Comparison of ENCODE assay signal across 22 mouse cellular contexts in the genomic region with DNA sequence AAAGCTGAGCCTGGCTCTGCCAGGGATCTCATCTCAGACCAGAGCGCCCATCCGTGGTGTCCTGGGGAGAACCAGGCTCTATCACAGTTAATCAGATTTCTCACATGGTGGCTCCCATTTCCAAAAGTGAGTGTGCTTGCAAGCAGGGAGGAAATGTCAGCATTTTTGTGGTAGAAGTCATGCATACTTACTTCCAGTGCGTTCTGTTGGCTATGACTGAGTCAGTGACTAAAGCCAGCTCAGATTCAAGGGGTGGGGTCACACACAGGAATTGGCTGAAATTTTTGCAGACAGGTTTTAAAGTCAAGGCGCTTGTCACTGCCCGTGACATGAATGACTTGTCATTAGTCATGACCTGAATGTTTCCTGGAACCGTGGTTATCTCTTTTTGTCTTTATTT. TPM values are rescaled to one million over a fixed set of nuclear protein-coding genes. Genes with fewer than 3 reads are reported as not detected.
DNase-seq lines count a peak whose midpoint lies in the region; ATAC-seq and TF ChIP-seq lines count a peak whose summit lies in the region.
"Had no signal": no experiment of that assay in that cellular context is flagged by ENCODE, and none has a peak within 500 bp of the region (broad histone marks: within the 10 kb centered on the region; RNA-seq: fewer than 3 reads in every experiment).

No protein-coding gene starts in this region.

- no peak overlapping the region for H3K9ac ChIP-seq in kidney, postnatal 0 days (ENCODE audit: low read depth, low read length)
- H3K9ac ChIP-seq: liver, postnatal 0 days; neural tube, embryonic 13.5 days; stomach, embryonic 15.5 days had no signal

- no peak overlapping the region for H3K4me2 ChIP-seq in kidney, postnatal 0 days (ENCODE audit: low read length)
- H3K4me2 ChIP-seq: neural tube, embryonic 13.5 days; stomach, embryonic 15.5 days had no signal

- no peak overlapping the region for H3K4me3 ChIP-seq in kidney, postnatal 0 days (replicated peaks; ENCODE audit: low read depth, low read length)
- H3K4me3 ChIP-seq: forebrain, embryonic 10.5 days; heart, adult 2 months; midbrain, embryonic 10.5 days; neural tube, embryonic 13.5 days; stomach, embryonic 15.5 days had no signal

- DNase-seq in adrenal gland, adult 2 months: peak; percentile 83
- no peak for DNase-seq in adrenal gland, postnatal 4 days (ENCODE audit: low spot score in 2 of 2)
- DNase-seq in kidney, postnatal 0 days (ENCODE audit: low spot score): peak; percentile 16
- DNase-seq in kidney, adult 9 months: no peak
- peak; percentile 14 for DNase-seq in adipocyte (ENCODE audit: low spot score)
- peak; percentile 7 for DNase-seq in gastrocnemius, postnatal 25 days
- DNase-seq in thymus, postnatal 10 days (ENCODE audit: low spot score in 2 of 2): no peak
- no peak for DNase-seq in cerebellum, postnatal 14 days
- DNase-seq: B cell, adult 2 months; cerebellum, postnatal 25 days; heart, adult 2 months; kidney, adult 8-10 months; layer of hippocampus, postnatal 36 days; liver; liver, postnatal 0 days; lung, postnatal 14 days; spleen, adult 18-20 months; thymus, postnatal 14 days had no signal

- ATAC-seq in kidney, postnatal 0 days (replicated peaks; ENCODE audit: low FRiP score, low read depth): no peak
- ATAC-seq: liver, postnatal 0 days had no signal

- WGBS in kidney, postnatal 0 days: 31% methylated on average over 6 of the region's 6 CpGs

- H3K27ac ChIP-seq in kidney, postnatal 0 days: no peak overlapping the region
- H3K27ac ChIP-seq: forebrain, embryonic 10.5 days; heart, adult 2 months; midbrain, embryonic 10.5 days; neural tube, embryonic 13.5 days; stomach, embryonic 15.5 days had no signal

- H3K27me3 ChIP-seq in kidney, postnatal 0 days (ENCODE audit: insufficient read depth, low read length): no peaks in the 10 kb centered on the region
- H3K27me3 ChIP-seq: neural tube, embryonic 13.5 days; stomach, embryonic 15.5 days had no signal

- no peaks in the 10 kb centered on the region for H3K36me3 ChIP-seq in kidney, postnatal 0 days (ENCODE audit: insufficient read depth, low read length)
- H3K36me3 ChIP-seq: forebrain, embryonic 10.5 days; midbrain, embryonic 10.5 days; neural tube, embryonic 13.5 days; stomach, embryonic 15.5 days had no signal

- no peaks in the 10 kb centered on the region for H3K9me3 ChIP-seq in kidney, postnatal 0 days (replicated peaks; ENCODE audit: low read length)
- H3K9me3 ChIP-seq: forebrain, embryonic 10.5 days; midbrain, embryonic 10.5 days; neural tube, embryonic 13.5 days; stomach, embryonic 15.5 days had no signal

- no peaks in the 10 kb centered on the region for H3K4me1 ChIP-seq in kidney, postnatal 0 days (replicated peaks; ENCODE audit: insufficient read depth, low read length)
- H3K4me1 ChIP-seq: stomach, embryonic 15.5 days had no signal

- no peak for TF ChIP-seq CTCF in kidney, postnatal 0 days (IDR thresholded peaks at IDR 0.05; ENCODE audit: low read depth)

RNA-seq across cellular contexts. Expression of a gene that starts 10.5 kb away (rescaled TPM):
- total RNA-seq in adrenal gland, adult 2 months (2021): 10 to 100 TPM; 27.3 to 29.0 TPM
- 4.2 and 5.2 TPM in 2 replicates for polyA plus RNA-seq in adrenal gland, adult 2 months (2012; rRNA removed)
- 10 to 100 TPM; 22.3 to 22.5 TPM for total RNA-seq in adrenal gland, postnatal 4 days (2021)
- polyA plus RNA-seq in kidney, postnatal 0 days (2015; fragmentation: Nextera tagmentation; extraction: Ambion mirVana): 8.1 and 9.2 TPM in 2 replicates
- 10 to 100 TPM; 12.9 to 17.8 TPM for total RNA-seq in gastrocnemius, postnatal 25 days (2021)

Comparison
In these comparisons a context has a peak if more than half of its experiments do, and no peak if none do; other contexts are left out.
1. DNase-seq: peak in adrenal gland, adult 2 months (single experiment), kidney, postnatal 0 days (single experiment), adipocyte (single experiment) and gastrocnemius, postnatal 25 days (single experiment); none in adrenal gland, postnatal 4 days (0 of 2), kidney, adult 9 months (single experiment), thymus, postnatal 10 days (0 of 2) and cerebellum, postnatal 14 days (0 of 2).